Mouse (Mus musculus): ENCODE data around the gene Ifrd1.

GRCm38 (mm10) chr12:40254729-40255128 lies 6.4 kb upstream of the Ifrd1 start:
- no peak for TF ChIP-seq CTCF (IDR thresholded peaks at IDR 0.05; ENCODE audit: low read depth)
- no peak for TF ChIP-seq EP300 (IDR thresholded peaks at IDR 0.05; ENCODE audit: low read depth)
